Mouse (Mus musculus) cerebellum, adult 2 months (tissue): ENCODE measurements around the gene Kazn. TPM values are rescaled to one million over a fixed set of nuclear protein-coding genes. Genes with fewer than 3 reads are reported as not detected.
A peak's percentile ranks its signal among the peaks of the same experiment; 100 is the strongest.

Source experiments
- DNase-seq, 2 experiments: peaks; one replicate each; pipeline ENCODE4 v3.0.0; 2021
- H3K27ac ChIP-seq: fragments of 200-500 bp; 2 replicates; pipeline ENCODE4 v1.5.1; 2012; ENCODE audit warnings: low read length, control low read depth, inconsistent platforms; ENCODE audit not compliant: insufficient read depth
- H3K27me3 ChIP-seq: fragments of 200-500 bp; 2 replicates; pipeline ENCODE4 v1.6.1; 2012; ENCODE audit warnings: inconsistent platforms, mild to moderate bottlenecking, low read length, moderate library complexity; ENCODE audit not compliant: control insufficient read depth, insufficient read depth
- H3K4me1 ChIP-seq: fragments of 200-500 bp; 2 replicates; pipeline ENCODE4 v1.6.1; 2011; ENCODE audit warnings: low read length; ENCODE audit not compliant: control insufficient read depth, insufficient read depth
- H3K4me3 ChIP-seq: fragments of 200-500 bp; replicated peaks from 2 replicates; pipeline ENCODE3; 2011; ENCODE audit warnings: mild to moderate bottlenecking, low read depth, low read length, control low read depth; ENCODE audit not compliant: insufficient read depth
- CTCF ChIP-seq: fragments of 200-500 bp; IDR thresholded peaks from 2 replicates; pipeline ENCODE4 v1.5.1; 2011; ENCODE audit warnings: low read depth, mild to moderate bottlenecking, control low read depth, low read length, moderate library complexity, borderline replicate concordance; ENCODE audit not compliant: insufficient read depth
- POLR2A ChIP-seq: fragments of 200-500 bp; IDR thresholded peaks from 2 replicates; pipeline ENCODE4 v1.6.1; 2011; ENCODE audit warnings: low read length, control low read depth, borderline replicate concordance; ENCODE audit not compliant: insufficient read depth
- whole genome bisulfite sequencing: fragments of 180-500 bp; shearing (Covaris S2); methylation state at CpG from one replicate; pipeline ENCODE4 v1.1.7; 2018; 5-methylcytosine and 5-hydroxymethylcytosine counted together
- polyA plus RNA-seq: library from polyadenylated mRNA; depleted of rRNA; stranded (reverse); fragments of >200 nt; gene quantifications from 2 replicates; pipeline ENCODE4 v1.2.3, GENCODE M21; 2012

Kazn gene
- polyA plus RNA-seq, 1 experiment, result 75.7 TPM

- whole genome bisulfite sequencing, result 94% methylated on average over 3 of the region's 3 CpGs
- DNase-seq, result no peak
- no peak for TF ChIP-seq CTCF
- no peak for TF ChIP-seq POLR2A
- Histone ChIP-seq H3K27ac (no peak overlapping the region), H3K4me3 (no peak overlapping the region), H3K27me3 (no peaks in the 10 kb centered on the region), H3K4me1 (peaks cover 4% of the 10 kb centered on the region; the same call in 1 of the 2 replicates)
Observed at GRCm38 (mm10) chr4:142271506-142271905, 32.3 kb upstream of the Kazn start.

- H3K4me1 ChIP-seq, result peaks cover 4% of the 10 kb centered on the region; the same call in 1 of the 2 replicates
- 74% methylated on average over 4 of the region's 4 CpGs for WGBS
- H3K27me3 ChIP-seq, result no peaks in the 10 kb centered on the region
- no peak overlapping the region for H3K4me3 ChIP-seq
- DNase-seq, result no peak
- H3K27ac ChIP-seq, result no peak overlapping the region
- TF ChIP-seq CTCF (no peak), POLR2A (no peak)
Observed at GRCm38 (mm10) chr4:142267832-142268231, 28.6 kb upstream of the Kazn start.

GRCm38 (mm10) chr4:142267348-142267819 is 28.2 kb upstream of the Kazn start:
- H3K4me1 ChIP-seq, result peaks cover 4% of the 10 kb centered on the region; the same call in 1 of the 2 replicates
- WGBS, result 17% methylated on average over 4 of the region's 4 CpGs
- no peak overlapping the region for H3K4me3 ChIP-seq
- no peak overlapping the region for H3K27ac ChIP-seq
- peak; percentile 36 to 49 for DNase-seq
- no peaks in the 10 kb centered on the region for H3K27me3 ChIP-seq
- TF ChIP-seq POLR2A (no peak), CTCF (peak; percentile 16; the same call in 1 of the 2 replicates)

- Histone ChIP-seq H3K4me3 (no peak overlapping the region), H3K27ac (no peak overlapping the region), H3K4me1 (peaks cover 4% of the 10 kb centered on the region; the same call in 1 of the 2 replicates), H3K27me3 (no peaks in the 10 kb centered on the region)
- DNase-seq, result no peak
- TF ChIP-seq CTCF (no peak), POLR2A (no peak)
- 93% methylated on average over 7 of the region's 7 CpGs for WGBS
Observed at GRCm38 (mm10) chr4:142264335-142264734, 25.1 kb upstream of the Kazn start.

- no peak for DNase-seq
- H3K27me3 ChIP-seq, result no peaks in the 10 kb centered on the region
- no peak overlapping the region for H3K4me3 ChIP-seq
- no peak for TF ChIP-seq CTCF
- no peak for TF ChIP-seq POLR2A
- H3K4me1 ChIP-seq, result peaks cover 3% of the 10 kb centered on the region; the same call in 1 of the 2 replicates
- 63% methylated on average over 4 of the region's 4 CpGs for WGBS
- H3K27ac ChIP-seq, result no peak overlapping the region
Observed at GRCm38 (mm10) chr4:142261725-142262124, 22.5 kb upstream of the Kazn start.

GRCm38 (mm10) chr4:142258730-142259129 is 19.5 kb upstream of the Kazn start:
- TF ChIP-seq CTCF (no peak), POLR2A (no peak)
- no peak for DNase-seq
- Histone ChIP-seq H3K27me3 (no peaks in the 10 kb centered on the region), H3K4me1 (peaks cover 15% of the 10 kb centered on the region), H3K27ac (no peak overlapping the region), H3K4me3 (no peak overlapping the region)
- WGBS, result 95% methylated on average over 10 of the region's 10 CpGs

GRCm38 (mm10) chr4:142254088-142254487 is 14.9 kb upstream of the Kazn start:
- no peak for DNase-seq
- peaks cover 18% of the 10 kb centered on the region for H3K4me1 ChIP-seq
- no peak overlapping the region for H3K4me3 ChIP-seq
- peak; percentile 69 for TF ChIP-seq CTCF
- TF ChIP-seq POLR2A, result no peak
- 85% methylated on average over 6 of the region's 6 CpGs for WGBS
- no peak overlapping the region for H3K27ac ChIP-seq
- no peaks in the 10 kb centered on the region for H3K27me3 ChIP-seq
